Mouse (Mus musculus): Measurements from ENCODE around the gene Cadm2.

GRCm38 (mm10) chr16:66851047-66851446 is 769.7 kb downstream of the Cadm2 start:
- TF ChIP-seq CTCF (IDR thresholded peaks at IDR 0.05; ENCODE audit: control insufficient read depth, insufficient read depth, insufficient read length), result no peak
- TF ChIP-seq MAX (IDR thresholded peaks at IDR 0.05), result no peak
- no peak for TF ChIP-seq USF1 (IDR thresholded peaks at IDR 0.05; ENCODE audit: low read depth)

Data from C2C12 (cell line).